Mouse (Mus musculus): ENCODE results near the gene Perp. TPM values are rescaled to one million over a fixed set of nuclear protein-coding genes. Genes with fewer than 3 reads are reported as not detected.

Gene Perp
- total RNA-seq, 2 experiments from 2014 or later, result 4.5 to 5.6 TPM

Other genes starting within 250 kb of the Perp start
- 10 to 100 TPM; 59.3 to 62.8 TPM for gene Arfgef3, start 101.1 kb upstream of the Perp start, total RNA-seq (2021)
- gene Gm4922, start 58.2 kb upstream of the Perp start, total RNA-seq (2021), result not detected
- 1 to 10 TPM; 5.2 to 7.0 TPM for gene Tnfaip3, start 170.6 kb downstream of the Perp start, total RNA-seq (2021)

Data from left cerebral cortex, postnatal 4 days (tissue).